Mouse (Mus musculus) CD4-positive, CD25-positive, alpha-beta regulatory T cell, adult 4 months (primary cell): ENCODE data around the gene Rassf2. TPM values are rescaled to one million over a fixed set of nuclear protein-coding genes. Genes with fewer than 3 reads are reported as not detected.

Experiments used
- ATAC-seq: one replicate; pipeline ENCODE4 v1.8.0; 2017
- polyA plus RNA-seq, 2 experiments: library from polyadenylated mRNA; unstranded; fragments of 100-300 nt; shearing (Covaris generic); gene quantifications; one replicate each; pipeline ENCODE4 v1.2.1; 2017

Gene Rassf2
- polyA plus RNA-seq: 100 to 1,000 TPM in 1 of 2 experiments, 10 to 100 TPM in 1; 67.6 to 113 TPM

- peak; percentile 74 for ATAC-seq
Measured at GRCm38 (mm10) chr2:132029646-132030417, at the start of gene Rassf2. Gene Rassf2 (minus strand): TSS chr2:132030258.

- ATAC-seq: no peak
Measured at GRCm38 (mm10) chr2:132079139-132079538, 49.1 kb upstream of the Rassf2 start.

GRCm38 (mm10) chr2:132073052-132073451 lies 43.0 kb upstream of the Rassf2 start:
- no peak for ATAC-seq

GRCm38 (mm10) chr2:132069985-132070735 lies 40.1 kb upstream of the Rassf2 start:
- no peak for ATAC-seq

GRCm38 (mm10) chr2:132064185-132064831 lies 34.2 kb upstream of the Rassf2 start:
- no peak for ATAC-seq

GRCm38 (mm10) chr2:132063776-132064175 lies 33.7 kb upstream of the Rassf2 start:
- no peak for ATAC-seq

- no peak for ATAC-seq
Measured at GRCm38 (mm10) chr2:132061884-132062283, 31.8 kb upstream of the Rassf2 start.

GRCm38 (mm10) chr2:132059919-132060318 lies 29.9 kb upstream of the Rassf2 start:
- no peak for ATAC-seq

- ATAC-seq: no peak
Measured at GRCm38 (mm10) chr2:132055349-132055753, 25.3 kb upstream of the Rassf2 start.

GRCm38 (mm10) chr2:132053824-132054223 lies 23.8 kb upstream of the Rassf2 start:
- no peak for ATAC-seq

GRCm38 (mm10) chr2:132051798-132052197 lies 21.7 kb upstream of the Rassf2 start:
- peak; percentile 61 for ATAC-seq

GRCm38 (mm10) chr2:132049921-132050320 lies 19.9 kb upstream of the Rassf2 start:
- no peak for ATAC-seq

- ATAC-seq: no peak
Measured at GRCm38 (mm10) chr2:132049491-132049890, 19.4 kb upstream of the Rassf2 start.

GRCm38 (mm10) chr2:132048143-132048772 lies 18.2 kb upstream of the Rassf2 start:
- no peak for ATAC-seq

GRCm38 (mm10) chr2:132047364-132047763 lies 17.3 kb upstream of the Rassf2 start:
- no peak for ATAC-seq

GRCm38 (mm10) chr2:132046659-132047058 lies 16.6 kb upstream of the Rassf2 start:
- ATAC-seq: no peak

- ATAC-seq: no peak
Measured at GRCm38 (mm10) chr2:132044320-132045274, 14.5 kb upstream of the Rassf2 start.

- no peak for ATAC-seq
Measured at GRCm38 (mm10) chr2:132043101-132043621, 13.1 kb upstream of the Rassf2 start.

GRCm38 (mm10) chr2:132039894-132040293 lies 9.8 kb upstream of the Rassf2 start:
- ATAC-seq: peak; percentile 68

GRCm38 (mm10) chr2:132036326-132036725 lies 6.3 kb upstream of the Rassf2 start:
- no peak for ATAC-seq

- peak; percentile 86 for ATAC-seq
Measured at GRCm38 (mm10) chr2:132035470-132035835, 5.4 kb upstream of the Rassf2 start.
